Mouse (Mus musculus) olfactory bulb, adult 2 months (tissue): Measurements from ENCODE around the gene Gm20604.
A peak's percentile ranks its signal among the peaks of the same experiment; 100 is the strongest.

Experiments
- CTCF ChIP-seq: fragments of 200-500 bp; IDR thresholded peaks from 2 replicates; pipeline ENCODE4 v1.5.1; 2012; ENCODE audit warnings: low read depth, mild to moderate bottlenecking, low read length, moderate library complexity; ENCODE audit not compliant: insufficient read depth
- POLR2A ChIP-seq: fragments of 200-500 bp; IDR thresholded peaks from 2 replicates; pipeline ENCODE4 v1.6.1; 2012; ENCODE audit warnings: mild to moderate bottlenecking, low read depth, low read length, moderate library complexity; ENCODE audit not compliant: insufficient read depth

- peak; percentile 98 for TF ChIP-seq CTCF
- peak; percentile 38; the same call in 1 of the 2 replicates for TF ChIP-seq POLR2A
Measured at GRCm38 (mm10) chr12:102705216-102705871, 53.1 kb downstream of the Gm20604 start.
